Mouse (Mus musculus): ENCODE data around the gene Gns.

- TF ChIP-seq ZNF384 (IDR thresholded peaks at IDR 0.05; ENCODE audit: low read depth, low read length) = no peak
- no peak for TF ChIP-seq HCFC1 (IDR thresholded peaks at IDR 0.05; ENCODE audit: borderline replicate concordance, insufficient read depth, low read length)
- TF ChIP-seq CHD2 (IDR thresholded peaks at IDR 0.05; ENCODE audit: low read depth, low read length) = no peak
- no peak for TF ChIP-seq ZC3H11A (IDR thresholded peaks at IDR 0.05; ENCODE audit: borderline replicate concordance, low read depth, low read length)
- no peak for TF ChIP-seq MAFK (IDR thresholded peaks at IDR 0.05; ENCODE audit: insufficient read depth, low read depth, low read length)
These were observed 74.4 kb downstream of the Gns start for GRCm38 (mm10) chr10:121439310-121439731.
